Mouse (Mus musculus) activated CD4-positive, CD25-positive, alpha-beta regulatory T cell, adult 4 months (primary cell): ENCODE data around the gene Klhdc7b. TPM values are rescaled to one million over a fixed set of nuclear protein-coding genes. Genes with fewer than 3 reads are reported as not detected.

Experiments
- ATAC-seq: one replicate; pipeline ENCODE4 v1.8.0; 2017
- polyA plus RNA-seq, 2 experiments: library from polyadenylated mRNA; unstranded; fragments of 100-300 nt; shearing (Covaris generic); gene quantifications; one replicate each; pipeline ENCODE4 v1.2.1; 2017

The Klhdc7b gene
- under 1 TPM in 1 of 2 experiments, not detected in 1; 0.23 TPM for polyA plus RNA-seq

DNA sequence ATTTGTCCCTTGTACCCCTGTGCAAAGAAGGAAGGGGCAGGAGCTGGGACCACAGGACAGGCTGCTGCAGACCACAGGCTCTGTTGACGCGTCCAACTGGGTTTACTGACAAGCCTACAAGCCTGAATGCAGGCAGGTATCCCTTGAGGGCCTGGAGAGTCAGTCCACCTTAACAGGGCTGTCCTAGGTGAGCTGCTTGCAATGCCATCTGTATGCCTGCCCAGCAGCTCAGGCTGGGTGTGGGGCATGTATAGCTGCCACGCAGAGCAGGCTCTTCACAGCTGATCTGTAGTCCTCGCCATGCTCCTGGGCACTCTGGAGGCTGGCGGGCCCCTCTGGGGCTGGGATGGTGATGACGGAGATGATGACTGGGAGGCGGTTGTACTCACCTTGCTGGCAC, at the start of gene Klhdc7b:
Klhdc7b (plus strand) TSS at position 301 of the 400 bp plus-strand sequence.
- no peak for ATAC-seq

DNA sequence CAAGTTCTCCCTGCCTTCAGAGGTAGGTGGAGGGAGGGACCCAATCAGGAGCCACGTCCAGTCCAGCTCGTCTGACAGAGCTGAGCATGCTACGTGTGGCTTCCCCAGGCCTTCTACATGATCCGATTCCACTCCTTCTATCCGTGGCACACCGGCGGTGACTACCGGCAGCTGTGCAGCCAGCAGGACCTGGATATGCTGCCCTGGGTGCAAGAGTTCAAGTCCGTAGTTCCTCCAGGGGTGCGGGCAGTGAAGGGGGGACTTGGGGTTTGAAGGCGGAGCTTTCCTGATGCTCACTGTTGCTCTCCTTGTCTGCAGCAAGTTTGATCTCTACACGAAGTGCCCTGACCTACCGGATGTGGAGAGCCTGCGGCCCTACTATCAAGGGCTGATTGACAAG, 48.3 kb upstream of the Klhdc7b start:
- ATAC-seq, result no peak

DNA sequence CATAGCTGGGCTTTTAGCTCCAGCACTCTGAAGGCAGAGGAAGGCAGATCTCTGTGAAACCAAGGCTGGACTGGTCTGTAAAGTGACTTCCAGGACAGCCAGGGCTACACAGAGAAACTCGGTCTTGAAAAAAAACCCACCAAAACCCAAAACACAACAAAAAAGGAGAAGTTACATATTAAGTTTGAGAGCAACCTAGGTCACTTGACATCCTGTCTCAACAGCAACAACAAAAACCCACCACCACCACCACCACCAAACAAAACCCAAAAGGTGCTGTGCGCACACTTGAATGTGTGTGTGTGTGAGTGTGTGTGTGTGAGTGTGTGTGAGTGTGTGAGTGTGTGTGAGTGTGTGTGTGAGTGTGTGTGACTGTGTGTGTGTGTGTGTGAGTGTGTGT, 45.0 kb upstream of the Klhdc7b start:
- no peak for ATAC-seq

DNA sequence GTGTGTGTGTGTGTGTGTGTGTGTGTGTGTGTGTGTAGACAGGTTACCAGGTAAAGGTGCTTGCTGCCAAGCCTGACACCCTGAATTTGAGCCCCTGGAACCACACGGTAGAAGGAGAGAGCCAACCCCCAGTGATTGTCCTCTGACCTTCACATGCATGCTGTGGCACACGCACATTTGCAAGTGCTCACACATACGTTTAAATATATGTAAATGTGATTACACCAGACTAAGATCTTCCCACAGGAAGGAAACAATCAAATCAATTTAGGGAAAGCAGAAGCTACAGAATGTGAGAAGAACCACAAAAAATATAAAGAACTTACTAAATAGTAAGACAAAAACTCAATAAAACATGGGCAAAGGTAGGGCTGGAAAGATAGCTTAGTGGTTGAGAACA, 44.6 kb upstream of the Klhdc7b start:
- no peak for ATAC-seq

- ATAC-seq, result no peak
Measured at GRCm38 (mm10) chr15:89341678-89342077, 43.0 kb upstream of the Klhdc7b start.

GRCm38 (mm10) chr15:89343325-89343724, 41.4 kb upstream of the Klhdc7b start:
- ATAC-seq, result no peak

GRCm38 (mm10) chr15:89350447-89350846, 34.3 kb upstream of the Klhdc7b start:
- no peak for ATAC-seq

GRCm38 (mm10) chr15:89351302-89351701, 33.4 kb upstream of the Klhdc7b start:
- no peak for ATAC-seq

DNA sequence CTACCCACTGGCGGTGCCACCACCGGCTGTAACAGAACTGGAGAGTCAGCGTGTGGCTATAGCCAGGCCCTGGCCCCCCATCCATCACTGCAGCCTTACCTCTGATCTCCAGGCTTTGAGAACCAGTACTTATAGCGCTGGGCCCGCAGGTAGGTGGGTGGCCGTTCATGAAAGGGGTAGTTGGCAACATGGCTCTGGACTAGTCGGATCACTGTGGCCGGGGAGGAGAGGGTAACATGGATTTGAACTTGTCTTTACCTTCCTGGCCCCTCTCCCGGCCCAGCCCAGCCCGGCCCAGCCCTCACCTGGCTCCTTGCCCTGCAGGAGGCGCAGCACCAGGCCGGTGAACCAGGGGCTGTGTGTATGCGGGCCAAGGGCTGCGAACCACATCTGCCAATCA, 32.7 kb upstream of the Klhdc7b start:
- ATAC-seq, result no peak

GRCm38 (mm10) chr15:89352795-89353194, 31.9 kb upstream of the Klhdc7b start:
- ATAC-seq, result no peak

DNA sequence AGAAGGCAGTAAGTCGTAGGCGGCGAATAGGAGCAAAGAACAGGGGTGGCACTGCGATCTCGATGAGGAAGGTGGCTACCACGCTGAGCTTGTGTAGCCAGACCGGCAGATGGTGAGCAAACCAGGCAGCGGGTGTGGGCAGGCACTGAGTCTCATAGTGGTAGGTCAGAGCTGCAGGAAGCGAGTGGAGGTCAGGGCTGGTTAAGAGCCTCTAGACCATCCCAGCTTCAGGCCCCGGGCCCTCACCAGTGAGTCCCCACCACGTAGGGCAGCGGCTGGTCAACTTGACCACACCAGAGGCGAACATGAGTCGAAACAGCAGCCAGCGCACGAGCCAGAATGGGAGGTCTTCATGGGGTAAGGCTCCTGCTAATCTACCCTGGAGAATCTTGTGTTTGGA, 30.9 kb upstream of the Klhdc7b start:
- no peak for ATAC-seq

DNA sequence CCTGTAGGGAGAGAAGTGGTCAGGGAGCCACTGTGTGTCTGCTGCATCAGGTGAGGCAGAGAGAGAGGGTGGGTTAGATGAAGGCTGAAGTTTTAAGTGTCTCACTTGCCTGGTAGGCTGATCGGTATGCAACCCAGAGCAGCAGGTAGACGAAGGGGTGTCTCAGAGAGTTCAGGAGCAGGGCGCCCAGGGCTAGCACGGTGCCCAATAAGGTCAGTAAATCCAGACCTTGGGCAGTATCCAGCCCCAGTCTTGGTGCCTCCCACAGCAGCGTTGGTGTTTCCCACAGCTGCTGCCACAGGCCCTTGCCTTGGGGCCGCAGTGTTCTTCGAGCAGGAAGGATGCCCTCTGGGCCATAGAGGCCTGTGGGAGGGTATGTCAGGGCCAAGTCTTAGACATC, 30.3 kb upstream of the Klhdc7b start:
- no peak for ATAC-seq

- ATAC-seq, result peak; percentile 86
Measured at GRCm38 (mm10) chr15:89355241-89356187, 29.2 kb upstream of the Klhdc7b start, which contains the start of the genes Lmf2 and Ncaph2. TSS of gene Lmf2 (minus strand) at chr15:89355659. TSS of gene Ncaph2 (plus strand) at chr15:89355719.

DNA sequence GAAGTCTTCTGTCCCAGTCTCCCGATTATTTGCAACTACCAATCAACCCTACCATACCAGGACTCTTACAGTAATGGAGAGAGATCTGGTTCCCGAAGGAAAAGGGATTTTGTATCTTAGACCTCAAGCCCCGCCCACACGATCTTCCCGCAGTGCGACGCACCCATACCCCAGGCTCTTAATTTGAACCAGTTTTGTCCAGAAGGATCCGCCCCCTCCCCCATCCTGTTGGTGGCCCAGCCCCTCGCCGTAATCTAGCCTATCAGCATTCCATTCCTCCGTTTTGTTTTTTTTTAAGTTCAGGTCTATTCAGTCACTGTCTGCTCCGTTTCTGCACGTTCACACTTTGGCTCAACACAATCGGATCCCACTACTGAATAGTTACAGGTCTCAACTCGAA, 28.3 kb upstream of the Klhdc7b start:
- no peak for ATAC-seq

DNA sequence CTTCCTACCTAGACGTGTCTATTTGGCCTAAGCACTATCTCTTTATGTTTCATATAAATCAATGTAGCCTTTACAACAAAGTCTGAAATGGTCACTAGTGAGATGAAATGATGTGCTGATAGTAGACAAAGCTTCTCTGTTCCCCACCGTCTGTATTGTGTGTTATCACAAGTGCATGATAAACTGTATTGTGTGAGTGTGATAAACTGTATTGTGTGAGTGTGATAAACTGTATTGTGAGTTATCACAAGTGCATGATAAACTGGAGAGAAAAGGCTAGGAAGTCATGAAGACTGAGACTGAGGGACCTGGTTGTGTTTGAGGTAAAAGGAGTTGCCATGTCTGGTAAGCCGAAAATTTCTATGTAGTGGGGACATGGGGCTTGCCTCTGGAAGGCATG, 25.9 kb upstream of the Klhdc7b start:
- no peak for ATAC-seq

GRCm38 (mm10) chr15:89363051-89363450, 21.7 kb upstream of the Klhdc7b start:
- ATAC-seq, result no peak

GRCm38 (mm10) chr15:89365141-89365551, 19.6 kb upstream of the Klhdc7b start:
- no peak for ATAC-seq

DNA sequence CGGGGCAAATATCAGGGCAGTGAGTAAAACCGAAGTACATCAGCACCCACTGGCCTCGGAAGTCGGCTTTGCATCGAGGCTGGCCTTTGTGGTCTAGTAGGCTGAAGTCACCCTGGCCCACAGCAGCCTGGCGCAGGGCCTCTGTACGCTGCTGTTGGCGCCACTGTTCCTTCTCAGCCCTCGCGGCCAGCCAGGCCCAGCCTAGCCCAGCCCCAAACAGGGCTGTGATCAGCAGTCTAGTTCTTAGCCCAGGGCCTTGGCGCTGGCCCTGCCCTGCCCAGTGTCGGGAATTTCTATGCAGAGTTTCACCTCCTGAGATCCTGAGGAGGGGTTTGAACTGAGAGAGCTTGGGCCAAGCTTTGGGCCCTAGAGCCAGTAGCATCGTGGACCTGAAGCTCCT, 12.6 kb upstream of the Klhdc7b start:
- ATAC-seq, result no peak

DNA sequence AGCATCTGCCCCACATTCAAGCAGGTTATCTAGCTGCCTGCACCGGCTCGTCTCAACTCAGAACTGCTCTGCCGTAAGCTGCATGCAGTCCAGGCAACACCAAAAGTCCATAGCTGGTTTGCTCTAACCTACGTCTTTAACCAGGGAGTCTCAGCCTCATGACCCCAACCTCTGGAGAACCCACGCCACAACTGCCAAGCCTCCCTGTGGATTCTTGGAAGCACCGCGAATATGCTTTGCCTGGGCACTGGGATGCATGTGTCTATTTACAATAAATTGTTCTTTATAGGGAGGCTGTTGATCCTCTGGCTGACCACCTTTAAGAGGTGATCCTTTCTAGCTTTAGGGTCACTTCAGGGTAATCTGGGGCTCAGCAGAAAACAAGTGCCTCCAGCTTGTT, 12.2 kb upstream of the Klhdc7b start:
- ATAC-seq, result no peak

DNA sequence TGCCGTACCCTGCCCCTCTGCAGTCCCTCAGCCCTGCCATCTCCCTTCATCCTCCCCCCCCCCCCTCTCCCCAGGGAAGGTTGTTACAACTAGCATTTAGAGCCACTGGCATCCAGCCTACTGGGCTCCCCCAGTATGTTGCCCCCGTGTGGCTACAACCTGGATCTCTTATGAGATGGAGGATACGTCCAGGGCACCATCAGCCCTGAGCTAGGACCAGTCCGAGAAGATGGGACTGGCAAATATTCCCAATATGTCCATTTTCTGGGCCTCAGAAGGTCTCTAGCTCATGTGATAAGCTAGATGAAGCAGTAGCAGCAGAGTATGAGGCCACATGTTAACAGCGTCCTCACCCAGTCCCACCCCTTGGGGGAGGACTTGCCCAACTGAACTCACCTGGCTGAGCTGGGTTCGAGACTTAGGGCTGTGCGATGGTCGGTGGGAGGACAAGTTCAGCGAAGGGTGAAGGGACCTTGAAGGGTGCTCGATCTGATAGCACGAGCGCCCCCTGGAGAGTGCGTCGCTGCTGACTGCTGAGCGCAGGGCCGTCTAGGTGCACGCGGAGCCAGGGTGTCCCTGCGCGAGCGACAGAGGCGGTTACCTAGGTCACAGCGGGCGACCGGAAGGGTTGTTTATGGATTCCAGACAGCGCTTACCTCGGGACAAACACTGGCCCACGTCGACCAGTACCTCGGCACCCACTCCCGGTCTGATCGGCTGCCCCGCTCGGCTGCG, 11.5 kb upstream of the Klhdc7b start:
- peak; percentile 87 for ATAC-seq

- ATAC-seq, result peak; percentile 51
Measured at GRCm38 (mm10) chr15:89373762-89374248, 10.9 kb upstream of the Klhdc7b start, which contains the start of gene Sco2. TSS of gene Sco2 (minus strand) at chr15:89373846.

DNA sequence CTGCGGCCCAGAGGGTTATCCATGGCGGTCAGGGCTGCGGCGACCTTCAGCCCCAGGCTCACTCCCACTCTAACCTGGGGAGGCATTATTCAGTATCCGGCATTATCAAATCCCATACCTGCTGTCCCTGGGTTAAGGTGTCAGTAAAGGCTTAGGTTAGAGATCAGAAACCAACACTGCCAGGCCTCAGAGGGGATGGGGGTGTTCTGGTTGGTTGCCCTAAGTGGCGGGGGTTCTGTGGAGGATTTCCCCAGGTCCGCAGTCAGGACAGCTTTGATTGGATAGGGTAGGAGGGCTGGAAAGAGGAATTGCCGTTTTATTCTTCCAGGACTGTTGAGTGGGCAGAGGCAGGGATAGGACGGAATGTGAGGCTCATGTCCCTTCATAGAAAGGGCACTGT, 10.4 kb upstream of the Klhdc7b start:
- ATAC-seq, result no peak

DNA sequence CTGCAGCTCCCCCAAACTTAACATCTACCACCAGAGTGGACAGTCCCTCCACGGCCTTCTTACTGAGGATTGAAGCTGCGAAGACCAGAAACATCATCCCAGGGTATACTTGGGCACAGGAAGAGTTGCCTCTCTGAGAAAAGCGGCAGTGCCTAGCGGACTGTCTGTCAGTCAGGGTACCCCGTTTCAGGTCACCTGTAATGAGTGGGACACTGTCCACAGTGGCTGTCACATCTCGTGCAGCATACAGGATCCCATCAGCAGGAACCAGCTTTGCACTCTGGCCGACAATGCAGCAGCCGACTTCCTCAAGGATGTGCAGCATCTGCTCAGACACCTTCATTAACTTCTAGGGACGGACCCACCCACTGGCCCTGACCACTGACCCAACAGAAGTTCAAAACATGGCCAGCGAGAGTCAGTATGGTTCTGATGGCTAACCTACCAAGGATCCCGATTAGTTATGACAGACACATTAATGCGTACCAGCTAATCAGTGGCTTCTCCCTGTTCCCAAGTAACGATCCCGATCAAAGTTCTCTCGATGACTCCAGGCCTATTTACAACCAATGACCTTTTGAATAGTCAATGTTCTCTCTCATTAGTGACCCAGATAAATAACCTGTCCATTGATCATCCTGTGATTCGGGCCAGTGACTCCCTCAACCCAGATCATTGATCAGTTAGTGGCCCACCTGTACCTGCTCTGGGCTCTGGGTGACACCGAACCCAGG, 9.7 kb upstream of the Klhdc7b start:
- no peak for ATAC-seq
